Mouse (Mus musculus) E14TG2a.4 (cell line): Measurements from ENCODE around the gene Ston2.

Source experiments
- H3K27me3 ChIP-seq: 2 replicates; pipeline ENCODE4 v1.6.1; 2014; ENCODE audit warnings: low read length, control low read depth; ENCODE audit not compliant: insufficient read depth
- H3K36me3 ChIP-seq: 2 replicates; pipeline ENCODE4 v1.6.1; 2014; ENCODE audit warnings: low read length, control low read depth; ENCODE audit not compliant: insufficient read depth
- H3K4me1 ChIP-seq: replicated peaks from 2 replicates; pipeline ENCODE4 v1.6.1; 2014; ENCODE audit warnings: low read depth, low read length, control low read depth
- H3K4me3 ChIP-seq: replicated peaks from 2 replicates; pipeline ENCODE4 v1.5.1; 2014; ENCODE audit warnings: mild to moderate bottlenecking, low read length
- H3K9me3 ChIP-seq: 2 replicates; pipeline ENCODE4 v1.6.1; 2014; ENCODE audit warnings: low read length, control low read depth
- CTCF ChIP-seq: conservative IDR thresholded peaks from 2 replicates; pipeline ENCODE4 v1.5.1; 2014; ENCODE audit warnings: low read length
- NANOG ChIP-seq: IDR thresholded peaks from 2 replicates; pipeline ENCODE4 v1.6.1; 2014; ENCODE audit warnings: borderline replicate concordance, low read length, mixed read lengths
- POU5F1 ChIP-seq: IDR thresholded peaks from 2 replicates; pipeline ENCODE4 v1.6.1; 2014; ENCODE audit warnings: low read length, borderline replicate concordance

Gene Ston2

GRCm38 (mm10) chr12:91675937-91676336, 112.2 kb downstream of the Ston2 start:
- TF ChIP-seq NANOG (no peak), CTCF (no peak), POU5F1 (no peak)
- Histone ChIP-seq H3K36me3 (peaks cover 72% of the 10 kb centered on the region), H3K27me3 (no peaks in the 10 kb centered on the region), H3K4me3 (no peak overlapping the region), H3K4me1 (peaks cover 55% of the 10 kb centered on the region), H3K9me3 (no peaks in the 10 kb centered on the region)

- H3K36me3 ChIP-seq, result peaks cover 59% of the 10 kb centered on the region
Measured at GRCm38 (mm10) chr12:91673141-91673540, 115.0 kb downstream of the Ston2 start.

GRCm38 (mm10) chr12:91672528-91672927, 115.7 kb downstream of the Ston2 start:
- Histone ChIP-seq H3K4me3 (no peak overlapping the region), H3K36me3 (peaks cover 62% of the 10 kb centered on the region), H3K27me3 (no peaks in the 10 kb centered on the region), H3K9me3 (no peaks in the 10 kb centered on the region), H3K4me1 (peaks cover 35% of the 10 kb centered on the region)
- TF ChIP-seq CTCF (no peak), NANOG (no peak), POU5F1 (no peak)

More at GRCm38 (mm10) chr12:91673141-91673540, 115.0 kb downstream of the Ston2 start:
- Histone ChIP-seq H3K27me3 (no peaks in the 10 kb centered on the region), H3K4me3 (no peak overlapping the region), H3K9me3 (no peaks in the 10 kb centered on the region), H3K4me1 (peaks cover 33% of the 10 kb centered on the region)
- TF ChIP-seq POU5F1 (no peak), CTCF (peak; percentile 19), NANOG (no peak)

- Histone ChIP-seq H3K27me3 (no peaks in the 10 kb centered on the region), H3K4me3 (no peak overlapping the region), H3K4me1 (peaks cover 38% of the 10 kb centered on the region), H3K36me3 (peaks cover 56% of the 10 kb centered on the region), H3K9me3 (no peaks in the 10 kb centered on the region)
- no peak for TF ChIP-seq CTCF
- TF ChIP-seq POU5F1, result no peak
- TF ChIP-seq NANOG, result no peak
Measured at GRCm38 (mm10) chr12:91668529-91669245, 119.5 kb downstream of the Ston2 start.

DNA sequence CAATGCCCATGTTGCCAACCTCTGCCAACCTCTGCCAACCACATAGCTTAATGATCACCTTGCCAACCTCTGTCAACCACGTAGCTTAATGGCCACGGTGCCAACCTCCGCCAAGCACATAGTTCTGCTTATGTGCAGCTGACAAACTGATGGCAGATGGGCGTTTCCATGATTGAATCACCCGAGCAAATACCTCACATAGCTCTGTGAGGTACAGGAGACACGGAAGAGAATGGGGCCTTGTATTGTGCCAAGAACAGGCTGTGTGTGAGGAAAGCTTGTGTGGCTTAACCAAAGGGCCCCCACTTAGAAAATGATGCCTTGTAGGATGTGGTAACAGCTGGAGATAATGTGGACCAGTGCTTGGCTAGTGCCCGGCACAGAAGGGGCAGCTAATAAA, 120.4 kb downstream of the Ston2 start:
- H3K4me3 ChIP-seq, result no peak overlapping the region
- peaks cover 51% of the 10 kb centered on the region for H3K36me3 ChIP-seq
- H3K4me1 ChIP-seq, result peaks cover 38% of the 10 kb centered on the region
- H3K27me3 ChIP-seq, result no peaks in the 10 kb centered on the region
- no peak for TF ChIP-seq POU5F1
- TF ChIP-seq CTCF, result no peak
- no peak for TF ChIP-seq NANOG
- H3K9me3 ChIP-seq, result no peaks in the 10 kb centered on the region

- Histone ChIP-seq H3K27me3 (no peaks in the 10 kb centered on the region), H3K36me3 (peaks cover 48% of the 10 kb centered on the region), H3K9me3 (no peaks in the 10 kb centered on the region), H3K4me1 (peaks cover 31% of the 10 kb centered on the region), H3K4me3 (no peak overlapping the region)
- TF ChIP-seq NANOG, result no peak
- no peak for TF ChIP-seq POU5F1
- TF ChIP-seq CTCF, result no peak
Measured at GRCm38 (mm10) chr12:91666607-91667006, 121.6 kb downstream of the Ston2 start.

DNA sequence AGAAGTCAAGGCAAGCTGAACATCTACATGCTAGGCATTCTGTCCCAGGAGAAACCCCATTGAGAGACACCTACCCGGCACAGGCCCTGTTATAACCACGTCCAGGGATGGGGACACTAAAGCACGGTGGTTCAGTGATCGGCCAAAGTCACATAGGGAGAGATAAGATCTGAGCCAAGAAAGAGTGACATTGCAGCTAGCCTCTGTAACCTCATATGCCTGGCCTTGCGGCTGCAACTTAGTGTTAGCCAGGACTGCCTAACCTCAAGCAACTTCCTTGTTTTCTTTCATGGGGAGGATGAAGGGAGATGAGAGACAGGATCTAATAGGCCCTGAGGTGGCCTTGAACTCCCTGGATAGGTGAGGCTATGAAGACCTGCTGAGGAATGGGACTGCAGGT, 122.8 kb downstream of the Ston2 start:
- no peak for TF ChIP-seq NANOG
- no peak for TF ChIP-seq POU5F1
- no peak for TF ChIP-seq CTCF
- Histone ChIP-seq H3K36me3 (peaks cover 48% of the 10 kb centered on the region), H3K27me3 (no peaks in the 10 kb centered on the region), H3K9me3 (no peaks in the 10 kb centered on the region), H3K4me3 (no peak overlapping the region), H3K4me1 (peaks cover 31% of the 10 kb centered on the region)

- Histone ChIP-seq H3K9me3 (no peaks in the 10 kb centered on the region), H3K4me1 (peaks cover 31% of the 10 kb centered on the region), H3K36me3 (peaks cover 43% of the 10 kb centered on the region), H3K27me3 (no peaks in the 10 kb centered on the region), H3K4me3 (no peak overlapping the region)
- TF ChIP-seq POU5F1, result no peak
- no peak for TF ChIP-seq NANOG
- TF ChIP-seq CTCF, result no peak
Measured at GRCm38 (mm10) chr12:91663260-91663659, 124.9 kb downstream of the Ston2 start.
